Mouse (Mus musculus) forebrain, embryonic 10.5 days (tissue): ENCODE measurements around the gene Krt7. TPM values are rescaled to one million over a fixed set of nuclear protein-coding genes. Genes with fewer than 3 reads are reported as not detected.

Experiments
- DNase-seq: peaks from one replicate; pipeline ENCODE4 v3.0.0-alpha.2; 2017; ENCODE audit warnings: low spot score; ENCODE audit errors: extremely low spot score
- H3K27ac ChIP-seq: fragments of 300-500 bp; sonication (generic); 2 replicates; pipeline ENCODE4 v1.5.1; 2016; ENCODE audit warnings: mild to moderate bottlenecking
- H3K27me3 ChIP-seq: fragments of 300-500 bp; sonication (generic); 2 replicates; pipeline ENCODE4 v1.6.1; 2016; ENCODE audit warnings: mild to moderate bottlenecking; ENCODE audit not compliant: poor library complexity, severe bottlenecking
- H3K36me3 ChIP-seq: fragments of 300-500 bp; sonication (generic); replicated peaks from 2 replicates; pipeline ENCODE4 v1.6.1; 2016; ENCODE audit warnings: mild to moderate bottlenecking, moderate library complexity
- H3K4me1 ChIP-seq: fragments of 300-500 bp; sonication (generic); 2 replicates; pipeline ENCODE4 v1.6.1; 2016
- H3K4me3 ChIP-seq: fragments of 300-500 bp; sonication (generic); 2 replicates; pipeline ENCODE4 v1.5.1; 2016; ENCODE audit warnings: mild to moderate bottlenecking, moderate library complexity
- H3K9me3 ChIP-seq: fragments of 300-500 bp; sonication (generic); 2 replicates; pipeline ENCODE4 v1.6.1; 2016; ENCODE audit warnings: mild to moderate bottlenecking, moderate library complexity
- WGBS: fragments of 180-500 bp; shearing (Covaris S2); methylation state at CpG from one replicate; pipeline ENCODE4 v1.1.7; 2016; 5-methylcytosine and 5-hydroxymethylcytosine counted together
- microRNA counts: library from miRNA; unstranded; fragments of <30 nt; microRNA quantifications from one replicate; lab custom pipeline; 2017
- microRNA-seq: library from miRNA; unstranded; fragments of <30 nt; microRNA quantifications from one replicate; pipeline ENCODE4, GENCODE M21; 2017
- polyA plus RNA-seq: library from polyadenylated mRNA; unstranded; fragments of >200 nt; fragmentation: Nextera tagmentation; extraction: Ambion mirVana; gene quantifications from 2 replicates; pipeline ENCODE4 v1.2.1, GENCODE M21; 2016

Krt7 gene
- polyA plus RNA-seq, 1 experiment from 2014 or later: 12.2 TPM

- Histone ChIP-seq H3K4me3 (no peak overlapping the region), H3K27ac (no peak overlapping the region), H3K36me3 (no peaks in the 10 kb centered on the region), H3K9me3 (peaks cover 6% of the 10 kb centered on the region; the same call in 1 of the 2 replicates), H3K4me1 (peaks cover 14% of the 10 kb centered on the region), H3K27me3 (no peaks in the 10 kb centered on the region)
- no peak for DNase-seq
- WGBS: 82% methylated on average over 14 of the region's 14 CpGs
Measured at GRCm38 (mm10) chr15:101459283-101459682, 48.4 kb downstream of the Krt7 start.

GRCm38 (mm10) chr15:101463651-101464050 lies 52.8 kb downstream of the Krt7 start, which contains the start of gene Krt81:
TSS of gene Krt81 (minus strand) at chr15:101463751.
- no peaks in the 10 kb centered on the region for H3K36me3 ChIP-seq
- 87% methylated on average over 13 of the region's 13 CpGs for WGBS
- H3K9me3 ChIP-seq: no peaks in the 10 kb centered on the region
- H3K27ac ChIP-seq: no peak within 1 kb of the TSS
- H3K27me3 ChIP-seq: no peaks in the 10 kb centered on the region
- H3K4me1 ChIP-seq: peaks cover 8% of the 10 kb centered on the region
- DNase-seq: no peak
- H3K4me3 ChIP-seq: no peak within 1 kb of the TSS

- Histone ChIP-seq H3K4me1 (no peaks in the 10 kb centered on the region), H3K9me3 (no peaks in the 10 kb centered on the region), H3K27me3 (no peaks in the 10 kb centered on the region), H3K4me3 (no peak overlapping the region), H3K27ac (no peak overlapping the region), H3K36me3 (no peaks in the 10 kb centered on the region)
- no peak for DNase-seq
- WGBS: 93% methylated on average over 4 of the region's 4 CpGs
Measured at GRCm38 (mm10) chr15:101469093-101469492, 58.2 kb downstream of the Krt7 start.

GRCm38 (mm10) chr15:101472952-101473528 lies 62.2 kb downstream of the Krt7 start, which contains the start of gene Krt86:
TSS of gene Krt86 (plus strand) at chr15:101473478.
- Histone ChIP-seq H3K27ac (no peak within 1 kb of the TSS), H3K36me3 (no peaks in the 10 kb centered on the region), H3K9me3 (no peaks in the 10 kb centered on the region), H3K4me3 (no peak within 1 kb of the TSS), H3K4me1 (no peaks in the 10 kb centered on the region), H3K27me3 (peaks cover 7% of the 10 kb centered on the region)
- DNase-seq: peak; percentile 49
- 33% methylated on average over 10 of the region's 10 CpGs for WGBS

GRCm38 (mm10) chr15:101479007-101479665 lies 68.3 kb downstream of the Krt7 start:
- WGBS: 11% methylated on average over 31 of the region's 31 CpGs
- Histone ChIP-seq H3K36me3 (no peaks in the 10 kb centered on the region), H3K27me3 (peaks cover 37% of the 10 kb centered on the region), H3K9me3 (no peaks in the 10 kb centered on the region), H3K4me1 (peaks cover 12% of the 10 kb centered on the region), H3K4me3 (peak overlapping the region; percentile 44), H3K27ac (peak overlapping the region; percentile 8; the same call in 1 of the 2 replicates)
- DNase-seq: peak; percentile 54

- Histone ChIP-seq H3K4me1 (peaks cover 12% of the 10 kb centered on the region), H3K27me3 (peaks cover 37% of the 10 kb centered on the region), H3K27ac (peak overlapping the region; percentile 8; the same call in 1 of the 2 replicates), H3K9me3 (no peaks in the 10 kb centered on the region), H3K4me3 (peak overlapping the region; percentile 44), H3K36me3 (no peaks in the 10 kb centered on the region)
- WGBS: 39% methylated on average over 11 of the region's 11 CpGs
- DNase-seq: no peak
Measured at GRCm38 (mm10) chr15:101479666-101480060, 68.8 kb downstream of the Krt7 start.

MicroRNA genes within 50 kb of the gene (microRNA counts, 519-probe panel; counts per million panel counts)
- 341 counts per million, percentile 65 among the panel's probes with 10 or more counts for microRNA mmu-miR-1941-3p (lab: Ali Mortazavi, UCI)
- 341 counts per million, percentile 65 among the panel's probes with 10 or more counts for microRNA mmu-miR-1941-5p (lab: Ali Mortazavi, UCI)

Small RNA genes within 50 kb of the gene (microRNA-seq; reads per million reads assigned to microRNA genes)
- gene Mir1941: not detected

Other genes starting within 250 kb of the Krt7 start
- 5.8 TPM in 2 replicates for gene Acvr1b, start 237.0 kb upstream of the Krt7 start, polyA plus RNA-seq
- 2.6 and 4.1 TPM in 2 replicates for gene Grasp, start 186.9 kb upstream of the Krt7 start, polyA plus RNA-seq
- 3.7 and 5.2 TPM in 2 replicates for gene Nr4a1, start 156.8 kb upstream of the Krt7 start, polyA plus RNA-seq
- 77.2 and 77.8 TPM in 2 replicates for gene Atg101, start 126.8 kb upstream of the Krt7 start, polyA plus RNA-seq
- 0.07 and 0.27 TPM in 2 replicates for gene 6030408B16Rik, start 117.8 kb upstream of the Krt7 start, polyA plus RNA-seq
- gene Krt80, start 40.9 kb upstream of the Krt7 start, polyA plus RNA-seq: 0.07 TPM in 1 of 2 replicates, not detected in the other
- gene Krt87, start 27.8 kb downstream of the Krt7 start, polyA plus RNA-seq: 0.10 TPM in 1 of 2 replicates, not detected in the other
- gene Krt88, start 36.7 kb downstream of the Krt7 start, polyA plus RNA-seq: not detected in 2 replicates
- not detected in 2 replicates for gene Krt81, start 52.7 kb downstream of the Krt7 start, polyA plus RNA-seq
- 0.07 TPM in 1 of 2 replicates, not detected in the other for gene Krt86, start 62.4 kb downstream of the Krt7 start, polyA plus RNA-seq
- gene Krt83, start 80.5 kb downstream of the Krt7 start, polyA plus RNA-seq: not detected in 2 replicates
- not detected in 2 replicates for gene Gm49425, start 106.2 kb downstream of the Krt7 start, polyA plus RNA-seq
- not detected in 2 replicates for gene Krt84, start 121.8 kb downstream of the Krt7 start, polyA plus RNA-seq
- not detected in 2 replicates for gene Krt82, start 139.6 kb downstream of the Krt7 start, polyA plus RNA-seq
- 0.75 and 0.88 TPM in 2 replicates for gene Krt90, start 151.9 kb downstream of the Krt7 start, polyA plus RNA-seq
- not detected in 2 replicates for gene Krt75, start 162.9 kb downstream of the Krt7 start, polyA plus RNA-seq
- not detected in 2 replicates for gene Gm5414, start 217.1 kb downstream of the Krt7 start, polyA plus RNA-seq
- gene Gm5478, start 236.3 kb downstream of the Krt7 start, polyA plus RNA-seq: not detected in 2 replicates